Mouse (Mus musculus) skeletal muscle tissue, postnatal 0 days (tissue): ENCODE measurements around the gene Tmem233. TPM values are rescaled to one million over a fixed set of nuclear protein-coding genes. Genes with fewer than 3 reads are reported as not detected.

Source experiments
- polyA plus RNA-seq: library from polyadenylated mRNA; unstranded; fragments of >200 nt; fragmentation: Nextera tagmentation; extraction: Ambion mirVana; gene quantifications from 2 replicates; pipeline ENCODE4 v1.2.1, GENCODE M21; 2015

Tmem233 gene
- polyA plus RNA-seq: 9.4 and 11.6 TPM in 2 replicates

GRCm38 (mm10) chr5:116083081-116083480, at the start of gene Tmem233:
Tmem233 (minus strand) TSS chr5:116083244.

GRCm38 (mm10) chr5:116024327-116024739, 58.7 kb downstream of the Tmem233 start, which contains the start of gene Prkab1:
Prkab1 (minus strand) TSS chr5:116024508.

Other genes starting within 250 kb of the Tmem233 start
- gene Cit, start 238.0 kb downstream of the Tmem233 start, polyA plus RNA-seq: 4.8 and 4.9 TPM in 2 replicates
- 23.9 and 27.1 TPM in 2 replicates for gene Prkab1, start 58.7 kb downstream of the Tmem233 start, polyA plus RNA-seq
- gene Ccdc60, start 205.7 kb upstream of the Tmem233 start, polyA plus RNA-seq: 0.12 and 0.18 TPM in 2 replicates